Mouse (Mus musculus) adrenal gland, adult 18-20 months (tissue): ENCODE data around the gene Mrgpre. TPM values are rescaled to one million over a fixed set of nuclear protein-coding genes. Genes with fewer than 3 reads are reported as not detected.

Experiments used
- DNase-seq, 2 experiments: peaks; one replicate each; pipeline ENCODE4 v3.0.0; 2021 to 2022; ENCODE audit warnings: low spot score in 2 of 2
- total RNA-seq, 2 experiments: library from RNA; stranded (reverse); gene quantifications; 1 replicate in 1 of 2; 2 replicates in 1 of 2; pipeline ENCODE4 v1.2.3; 2021

Gene Mrgpre
- total RNA-seq, 2 experiments from 2014 or later: 2.3 to 2.9 TPM

GRCm38 (mm10) chr7:143783378-143783995 lies 813 bp downstream of the Mrgpre start:
- no peak for DNase-seq

- no peak for DNase-seq
Measured at GRCm38 (mm10) chr7:143777375-143777774, 6.9 kb downstream of the Mrgpre start.

- DNase-seq: no peak
Measured at GRCm38 (mm10) chr7:143776137-143776536, 8.2 kb downstream of the Mrgpre start.

- DNase-seq: no peak
Measured at GRCm38 (mm10) chr7:143769461-143769860, 14.8 kb downstream of the Mrgpre start.

- DNase-seq: no peak
Measured at GRCm38 (mm10) chr7:143768267-143768666, 16.0 kb downstream of the Mrgpre start.

- no peak for DNase-seq
Measured at GRCm38 (mm10) chr7:143766893-143767292, 17.4 kb downstream of the Mrgpre start, which contains the start of gene Mrgprg. Gene Mrgprg, minus strand, starts transcription at chr7:143766993.

GRCm38 (mm10) chr7:143764876-143765530 lies 19.3 kb downstream of the Mrgpre start:
- no peak for DNase-seq

- no peak for DNase-seq
Measured at GRCm38 (mm10) chr7:143763794-143764193, 20.5 kb downstream of the Mrgpre start.

GRCm38 (mm10) chr7:143758956-143759355 lies 25.3 kb downstream of the Mrgpre start:
- no peak for DNase-seq

- no peak for DNase-seq
Measured at GRCm38 (mm10) chr7:143757696-143758095, 26.6 kb downstream of the Mrgpre start.

- peak; percentile 68 to 70 for DNase-seq
Measured at GRCm38 (mm10) chr7:143757027-143757390, 27.3 kb downstream of the Mrgpre start.

- no peak for DNase-seq
Measured at GRCm38 (mm10) chr7:143756125-143757026, 27.9 kb downstream of the Mrgpre start, which contains the start of gene Osbpl5. Gene Osbpl5, minus strand, starts transcription at chr7:143756985.

- no peak for DNase-seq
Measured at GRCm38 (mm10) chr7:143755357-143756124, 28.8 kb downstream of the Mrgpre start.

GRCm38 (mm10) chr7:143753990-143754715 lies 30.1 kb downstream of the Mrgpre start:
- peak in 1 of 2 experiments; percentile 52 for DNase-seq

- no peak for DNase-seq
Measured at GRCm38 (mm10) chr7:143752606-143753005, 31.7 kb downstream of the Mrgpre start.

GRCm38 (mm10) chr7:143752056-143752455 lies 32.2 kb downstream of the Mrgpre start:
- no peak for DNase-seq

- no peak for DNase-seq
Measured at GRCm38 (mm10) chr7:143751380-143751779, 32.9 kb downstream of the Mrgpre start.

- DNase-seq: no peak
Measured at GRCm38 (mm10) chr7:143749045-143749444, 35.3 kb downstream of the Mrgpre start.

GRCm38 (mm10) chr7:143748041-143748868 lies 36.0 kb downstream of the Mrgpre start:
- DNase-seq: peak; percentile 86 to 89
